Mouse (Mus musculus): ENCODE data around the gene Sidt1.
A peak's percentile ranks its signal among the peaks of the same experiment; 100 is the strongest.

- no peak for TF ChIP-seq EP300 (IDR thresholded peaks at IDR 0.05; ENCODE audit: low read depth in 1 of 2, low read length in 2 of 2)
- TF ChIP-seq MYC (IDR thresholded peaks at IDR 0.05; ENCODE audit: low read depth, low read length): no peak
- peak; percentile 37 to 69 (median 59) for TF ChIP-seq CTCF (IDR thresholded peaks at IDR 0.05 in 2 of 3, conservative IDR thresholded peaks at IDR 0.05 in 1 of 3; ENCODE audit: control insufficient read depth in 1 of 3, insufficient read depth in 1 of 3, low read depth in 2 of 3, low read length in 3 of 3, poor library complexity in 1 of 3, severe bottlenecking in 1 of 3)
- no peak for TF ChIP-seq POLR2A (IDR thresholded peaks at IDR 0.05; ENCODE audit: control insufficient read depth in 1 of 2, insufficient read depth in 1 of 2, low read depth in 1 of 2, low read length in 2 of 2, poor library complexity in 1 of 2)
- no peak for TF ChIP-seq POLR2AphosphoS2 (IDR thresholded peaks at IDR 0.05; ENCODE audit: low read length)
- TF ChIP-seq NRF1 (IDR thresholded peaks at IDR 0.05; ENCODE audit: insufficient read depth, low read depth, low read length, poor library complexity, severe bottlenecking): no peak
- no peak for TF ChIP-seq TCF12 (IDR thresholded peaks at IDR 0.05; ENCODE audit: low read depth, low read length)
- TF ChIP-seq GABPA (IDR thresholded peaks at IDR 0.05; ENCODE audit: low read depth, low read length): no peak
- TF ChIP-seq USF1 (IDR thresholded peaks at IDR 0.05; ENCODE audit: low read depth, low read length): no peak
These were observed 29.2 kb upstream of the Sidt1 start for GRCm38 (mm10) chr16:44361921-44362890.
